Mouse (Mus musculus): ENCODE results near the gene Traf7. TPM values are rescaled to one million over a fixed set of nuclear protein-coding genes. Genes with fewer than 3 reads are reported as not detected.

The Traf7 gene
- total RNA-seq, 1 experiment, result 149 TPM

DNA sequence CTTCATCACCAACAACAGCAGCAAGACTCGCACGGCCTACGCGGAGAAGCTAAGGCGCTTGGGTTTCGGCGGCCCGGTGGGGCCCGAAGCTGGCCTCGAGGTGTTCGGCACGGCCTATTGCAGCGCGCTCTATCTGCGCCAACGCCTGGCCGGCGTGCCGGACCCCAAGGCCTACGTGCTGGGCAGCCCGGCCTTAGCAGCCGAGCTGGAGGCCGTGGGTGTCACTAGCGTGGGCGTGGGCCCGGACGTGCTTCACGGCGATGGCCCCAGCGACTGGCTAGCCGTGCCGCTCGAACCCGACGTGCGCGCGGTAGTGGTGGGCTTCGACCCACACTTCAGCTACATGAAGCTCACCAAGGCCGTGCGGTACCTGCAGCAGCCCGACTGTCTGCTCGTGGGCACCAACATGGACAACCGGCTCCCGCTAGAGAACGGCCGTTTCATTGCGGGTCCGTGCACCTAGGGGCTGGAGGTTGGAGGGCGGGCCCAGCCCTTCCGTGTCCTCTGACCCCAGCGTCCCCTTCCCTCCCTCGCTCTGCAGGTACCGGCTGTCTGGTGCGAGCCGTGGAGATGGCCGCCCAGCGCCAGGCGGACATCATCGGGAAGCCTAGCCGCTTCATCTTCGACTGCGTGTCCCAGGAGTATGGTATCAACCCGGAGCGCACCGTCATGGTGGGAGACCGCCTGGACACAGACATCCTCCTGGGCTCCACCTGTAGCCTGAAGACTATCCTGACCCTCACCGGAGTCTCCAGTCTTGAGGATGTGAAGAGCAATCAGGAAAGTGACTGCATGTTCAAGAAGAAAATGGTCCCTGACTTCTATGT lies 56.8 kb downstream of the Traf7 start:
- DNase-seq (ENCODE audit: low read depth, low spot score), result no peak
- Histone ChIP-seq H3K9me3 (ENCODE audit: control insufficient read depth, insufficient read depth, low read depth, low read length) (no peaks in the 10 kb centered on the region), H3K36me3 (ENCODE audit: control insufficient read depth, insufficient read depth, low read length, poor library complexity, severe bottlenecking) (peaks cover 20% of the 10 kb centered on the region; the same call in 1 of the 2 replicates), H3K4me1 (ENCODE audit: control insufficient read depth in 2 of 2, insufficient read depth in 2 of 2, low read length in 2 of 2, poor library complexity in 1 of 2) (peaks cover 0 to 5% of the 10 kb centered on the region in 2 experiments; a peak in 2 of 4 replicates), H3K9ac (ENCODE audit: insufficient read depth, low read depth, low read length, poor library complexity, severe bottlenecking) (peak overlapping the region; percentile 93), H3K27ac (ENCODE audit: insufficient read depth, low read depth, low read length, poor library complexity, severe bottlenecking) (no peak overlapping the region; the same call in 1 of the 2 replicates), H3K4me3 (ENCODE audit: insufficient read depth in 1 of 2, low read depth in 1 of 2, low read length in 2 of 2, poor library complexity in 1 of 2, severe bottlenecking in 1 of 2) (peak overlapping the region; percentile 75 to 83)
- in situ Hi-C loops (cut with MboI; ENCODE audit: low sequenced_read_pairs in 2 of 2, unreplicated experiment in 2 of 2), result no loop called here
- no peak for TF ChIP-seq ZC3H11A (IDR thresholded peaks at IDR 0.05; ENCODE audit: borderline replicate concordance, low read depth, low read length)
- no peak for TF ChIP-seq ZNF384 (IDR thresholded peaks at IDR 0.05; ENCODE audit: low read depth, low read length)
- no peak for TF ChIP-seq HCFC1 (IDR thresholded peaks at IDR 0.05; ENCODE audit: borderline replicate concordance, insufficient read depth, low read length)
- TF ChIP-seq MAFK (IDR thresholded peaks at IDR 0.05; ENCODE audit: insufficient read depth, low read depth, low read length), result no peak
- TF ChIP-seq CHD2 (IDR thresholded peaks at IDR 0.05; ENCODE audit: low read depth, low read length), result no peak

DNA sequence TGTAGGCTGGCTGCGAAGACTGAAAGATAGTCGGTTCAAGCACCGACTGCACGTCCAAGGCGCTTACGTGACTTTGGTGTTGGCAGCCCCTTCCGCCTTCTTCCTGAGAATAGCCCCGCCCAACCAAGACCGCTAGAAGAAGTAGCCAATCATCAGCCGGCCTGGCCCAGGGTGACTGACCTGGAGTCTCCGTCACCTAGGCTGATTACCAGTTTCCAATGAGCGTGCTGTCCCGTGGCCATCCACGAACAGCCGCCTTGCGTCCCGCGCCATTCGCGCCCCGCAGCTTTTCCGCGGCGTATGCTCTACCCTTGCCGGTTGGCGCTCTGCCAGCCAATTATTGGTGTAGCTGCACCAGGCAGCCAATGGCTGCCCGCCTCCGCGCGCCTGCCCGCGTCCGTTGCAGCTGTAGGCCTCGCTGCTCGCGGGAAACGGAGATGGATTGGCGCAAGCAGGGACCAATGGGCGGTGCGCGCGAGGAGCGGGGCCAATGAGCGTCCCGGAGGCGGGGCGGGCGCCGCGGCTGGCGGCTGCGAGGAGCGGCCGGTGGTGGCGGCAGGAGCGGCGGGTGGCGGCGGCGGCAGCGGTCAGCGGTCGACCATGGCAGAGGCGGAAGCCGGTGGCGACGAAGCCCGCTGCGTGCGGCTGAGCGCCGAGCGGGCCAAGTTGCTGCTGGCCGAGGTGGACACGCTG lies 57.7 kb downstream of the Traf7 start, which contains the start of the genes E4f1 and Pgp:
Gene E4f1 (minus strand): TSS at position 404 of the 693 bp plus-strand sequence.
Gene Pgp (plus strand): TSS at position 483 of the 693 bp plus-strand sequence.
- H3K9ac ChIP-seq (ENCODE audit: insufficient read depth, low read depth, low read length, poor library complexity, severe bottlenecking), result peak within 1 kb of the TSS; percentile 93
- in situ Hi-C loops (cut with MboI; ENCODE audit: low sequenced_read_pairs in 2 of 2, unreplicated experiment in 2 of 2), result no loop called here
- DNase-seq (ENCODE audit: low read depth, low spot score), result peak; percentile 94
- TF ChIP-seq CHD2 (IDR thresholded peaks at IDR 0.05; ENCODE audit: low read depth, low read length) (peak; percentile 79), MAFK (IDR thresholded peaks at IDR 0.05; ENCODE audit: insufficient read depth, low read depth, low read length) (no peak)
- peaks cover 0 to 5% of the 10 kb centered on the region in 2 experiments; a peak in 2 of 4 replicates for H3K4me1 ChIP-seq (ENCODE audit: control insufficient read depth in 2 of 2, insufficient read depth in 2 of 2, low read length in 2 of 2, poor library complexity in 1 of 2)
- peaks cover 12% of the 10 kb centered on the region; the same call in 1 of the 2 replicates for H3K36me3 ChIP-seq (ENCODE audit: control insufficient read depth, insufficient read depth, low read length, poor library complexity, severe bottlenecking)
- H3K27ac ChIP-seq (ENCODE audit: insufficient read depth, low read depth, low read length, poor library complexity, severe bottlenecking), result peak within 1 kb of the TSS; percentile 68
- no peaks in the 10 kb centered on the region for H3K9me3 ChIP-seq (ENCODE audit: control insufficient read depth, insufficient read depth, low read depth, low read length)
- peak within 1 kb of the TSS; percentile 83 to 97 for H3K4me3 ChIP-seq (ENCODE audit: insufficient read depth in 1 of 2, low read depth in 1 of 2, low read length in 2 of 2, poor library complexity in 1 of 2, severe bottlenecking in 1 of 2)

DNA sequence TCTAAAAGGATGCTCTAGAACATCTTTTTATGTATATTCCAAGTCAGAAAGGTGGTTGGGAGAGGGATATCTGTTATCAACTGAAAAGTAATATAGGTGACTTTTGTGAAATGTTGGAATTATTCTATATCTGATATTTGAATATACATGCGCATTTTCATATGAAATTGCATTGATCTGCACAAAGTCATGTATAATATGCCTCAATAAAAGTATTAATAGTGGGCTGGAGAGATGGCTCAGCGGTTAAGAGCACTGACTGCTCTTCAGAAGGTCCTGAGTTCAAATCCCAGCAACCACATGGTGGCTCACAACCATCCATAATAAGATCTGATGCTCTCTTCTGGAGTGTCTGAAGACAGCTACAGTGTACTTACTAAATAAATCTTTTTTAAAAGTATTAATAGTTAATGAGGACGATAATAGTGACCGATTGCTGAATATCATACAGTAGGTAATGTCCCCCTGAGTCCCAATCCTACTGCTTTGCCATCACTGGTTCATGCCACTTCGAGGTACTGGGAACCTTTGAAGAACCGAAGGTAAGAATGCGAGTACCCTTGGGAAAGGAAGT lies 58.3 kb downstream of the Traf7 start:
- TF ChIP-seq ZC3H11A (IDR thresholded peaks at IDR 0.05; ENCODE audit: borderline replicate concordance, low read depth, low read length) (no peak), HCFC1 (IDR thresholded peaks at IDR 0.05; ENCODE audit: borderline replicate concordance, insufficient read depth, low read length) (no peak), CHD2 (IDR thresholded peaks at IDR 0.05; ENCODE audit: low read depth, low read length) (no peak), ZNF384 (IDR thresholded peaks at IDR 0.05; ENCODE audit: low read depth, low read length) (no peak), MAFK (IDR thresholded peaks at IDR 0.05; ENCODE audit: insufficient read depth, low read depth, low read length) (no peak)
- Histone ChIP-seq H3K9ac (ENCODE audit: insufficient read depth, low read depth, low read length, poor library complexity, severe bottlenecking) (peak overlapping the region; percentile 85), H3K36me3 (ENCODE audit: control insufficient read depth, insufficient read depth, low read length, poor library complexity, severe bottlenecking) (peaks cover 10% of the 10 kb centered on the region; the same call in 1 of the 2 replicates), H3K27ac (ENCODE audit: insufficient read depth, low read depth, low read length, poor library complexity, severe bottlenecking) (peak overlapping the region; percentile 68; the same call in 1 of the 2 replicates), H3K4me1 (ENCODE audit: control insufficient read depth in 2 of 2, insufficient read depth in 2 of 2, low read length in 2 of 2, poor library complexity in 1 of 2) (peaks cover 0 to 5% of the 10 kb centered on the region in 2 experiments; a peak in 2 of 4 replicates), H3K4me3 (ENCODE audit: insufficient read depth in 1 of 2, low read depth in 1 of 2, low read length in 2 of 2, poor library complexity in 1 of 2, severe bottlenecking in 1 of 2) (peak overlapping the region; percentile 83 to 97), H3K9me3 (ENCODE audit: control insufficient read depth, insufficient read depth, low read depth, low read length) (no peaks in the 10 kb centered on the region)
- DNase-seq (ENCODE audit: low read depth, low spot score), result no peak
- in situ Hi-C loops (cut with MboI; ENCODE audit: low sequenced_read_pairs in 2 of 2, unreplicated experiment in 2 of 2), result no loop called here

DNA sequence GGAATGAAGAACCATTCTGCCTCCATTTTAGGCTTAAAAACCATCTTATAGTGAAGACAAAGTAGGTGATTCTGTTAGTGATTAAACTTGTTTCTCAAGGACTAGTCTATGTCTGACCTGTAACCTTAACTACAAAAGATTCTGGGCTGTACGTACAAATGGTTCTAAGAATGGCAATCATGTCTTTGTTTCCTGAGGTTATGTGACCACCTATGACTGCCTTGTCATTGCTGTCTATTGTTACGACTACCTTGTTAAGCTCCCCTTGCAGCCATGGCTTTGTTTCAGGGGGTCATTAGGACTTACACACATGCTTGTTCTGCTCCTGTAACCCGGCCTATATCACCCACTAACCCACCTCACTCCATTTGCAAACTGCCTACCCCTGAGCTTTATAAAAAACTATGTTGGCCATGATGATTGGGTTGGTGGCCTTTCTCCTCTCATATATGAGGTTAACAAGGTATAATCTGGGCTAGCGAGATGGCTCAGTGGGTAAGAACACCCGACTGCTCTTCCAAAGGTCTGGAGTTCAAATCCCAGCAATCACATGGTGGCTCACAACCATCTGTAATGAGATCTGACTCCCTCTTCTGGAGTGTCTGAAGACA lies 59.0 kb downstream of the Traf7 start:
- Histone ChIP-seq H3K4me3 (ENCODE audit: insufficient read depth in 1 of 2, low read depth in 1 of 2, low read length in 2 of 2, poor library complexity in 1 of 2, severe bottlenecking in 1 of 2) (no peak overlapping the region), H3K36me3 (ENCODE audit: control insufficient read depth, insufficient read depth, low read length, poor library complexity, severe bottlenecking) (peaks cover 7% of the 10 kb centered on the region; the same call in 1 of the 2 replicates), H3K9ac (ENCODE audit: insufficient read depth, low read depth, low read length, poor library complexity, severe bottlenecking) (no peak overlapping the region), H3K9me3 (ENCODE audit: control insufficient read depth, insufficient read depth, low read depth, low read length) (no peaks in the 10 kb centered on the region), H3K4me1 (ENCODE audit: control insufficient read depth in 2 of 2, insufficient read depth in 2 of 2, low read length in 2 of 2, poor library complexity in 1 of 2) (peaks cover 0 to 5% of the 10 kb centered on the region in 2 experiments; a peak in 3 of 4 replicates), H3K27ac (ENCODE audit: insufficient read depth, low read depth, low read length, poor library complexity, severe bottlenecking) (no peak overlapping the region)
- no peak for DNase-seq (ENCODE audit: low read depth, low spot score)
- in situ Hi-C loops (cut with MboI; ENCODE audit: low sequenced_read_pairs in 2 of 2, unreplicated experiment in 2 of 2), result no loop called here
- no peak for TF ChIP-seq ZC3H11A (IDR thresholded peaks at IDR 0.05; ENCODE audit: borderline replicate concordance, low read depth, low read length)
- TF ChIP-seq CHD2 (IDR thresholded peaks at IDR 0.05; ENCODE audit: low read depth, low read length), result no peak
- no peak for TF ChIP-seq MAFK (IDR thresholded peaks at IDR 0.05; ENCODE audit: insufficient read depth, low read depth, low read length)
- no peak for TF ChIP-seq ZNF384 (IDR thresholded peaks at IDR 0.05; ENCODE audit: low read depth, low read length)
- TF ChIP-seq HCFC1 (IDR thresholded peaks at IDR 0.05; ENCODE audit: borderline replicate concordance, insufficient read depth, low read length), result no peak
